Mouse (Mus musculus): ENCODE results near the gene Plekhm3. TPM values are rescaled to one million over a fixed set of nuclear protein-coding genes. Genes with fewer than 3 reads are reported as not detected.

Gene Plekhm3
- polyA plus RNA-seq, 1 experiment from 2014 or later = 2.2 TPM

DNA sequence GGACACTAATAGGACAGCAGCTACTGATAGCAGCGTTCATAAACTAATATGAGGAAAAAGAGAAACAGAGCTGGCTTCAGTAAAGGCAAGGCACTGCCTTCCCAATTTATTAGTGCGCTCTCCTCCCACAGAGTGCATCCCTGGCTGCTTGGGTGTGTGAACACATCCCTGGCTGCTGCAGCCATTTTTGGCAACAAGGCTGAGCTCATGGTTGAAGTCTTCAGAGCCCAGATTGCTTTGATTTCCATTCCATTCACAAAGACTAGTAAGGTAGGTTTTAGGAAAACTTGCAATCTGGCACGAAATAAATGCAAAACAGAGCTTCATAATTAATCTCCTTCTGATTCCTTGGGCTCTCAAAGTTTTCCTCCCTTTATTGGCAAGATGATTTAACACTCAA, 71.3 kb downstream of the Plekhm3 start:
- Histone ChIP-seq H3K9me3 (ENCODE audit: control insufficient read depth, low read length) (no peaks in the 10 kb centered on the region), H3K27me3 (ENCODE audit: control insufficient read depth, insufficient read depth, low read length) (no peaks in the 10 kb centered on the region), H3K27ac (replicated peaks) (0 out of 2 replicates have a peak overlapping the region, but pooled peaks have one; percentile 4), H3K4me2 (replicated peaks; ENCODE audit: low read depth) (no peak overlapping the region), H3K4me3 (ENCODE audit: low read depth, low read length) (no peak overlapping the region), H3K36me3 (ENCODE audit: control insufficient read depth, insufficient read depth, low read length) (no peaks in the 10 kb centered on the region; the same call in 1 of the 2 replicates), H3K9ac (ENCODE audit: low read length) (no peak overlapping the region), H3K4me1 (replicated peaks; ENCODE audit: control insufficient read depth, insufficient read depth) (no peaks in the 10 kb centered on the region)
- WGBS = 63% methylated on average over 3 of the region's 3 CpGs
- ATAC-seq (ENCODE audit: low FRiP score, low TSS enrichment) (no peak), DNase-seq (ENCODE audit: low spot score) (no peak)
- no peak for TF ChIP-seq CTCF (IDR thresholded peaks at IDR 0.05; ENCODE audit: low read depth)
- no peak for TF ChIP-seq EP300 (optimal IDR thresholded peaks at IDR 0.05)

DNA sequence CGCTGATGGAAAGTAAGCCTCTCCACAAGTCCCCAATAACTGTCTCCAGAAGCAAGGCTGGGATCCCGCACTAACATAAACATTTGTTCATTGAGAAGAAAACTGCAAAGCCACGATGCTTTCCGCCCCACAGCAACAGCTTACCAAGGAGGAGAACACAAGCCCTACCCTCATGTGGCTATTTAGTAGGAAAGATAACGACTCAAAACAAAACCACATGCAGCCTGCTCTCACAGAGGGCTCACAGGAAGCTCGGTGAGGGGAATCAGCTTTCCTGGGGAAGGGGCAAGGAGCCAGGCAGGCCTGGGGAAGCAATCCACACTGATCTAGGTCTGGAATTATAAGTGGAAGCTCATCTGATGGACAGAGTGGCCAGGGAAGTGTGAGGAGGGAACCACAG, 72.6 kb downstream of the Plekhm3 start:
- Histone ChIP-seq H3K4me3 (ENCODE audit: low read depth, low read length) (no peak overlapping the region), H3K36me3 (ENCODE audit: control insufficient read depth, insufficient read depth, low read length) (no peaks in the 10 kb centered on the region; the same call in 1 of the 2 replicates), H3K4me1 (replicated peaks; ENCODE audit: control insufficient read depth, insufficient read depth) (no peaks in the 10 kb centered on the region), H3K9me3 (ENCODE audit: control insufficient read depth, low read length) (no peaks in the 10 kb centered on the region), H3K27ac (replicated peaks) (no peak overlapping the region), H3K27me3 (ENCODE audit: control insufficient read depth, insufficient read depth, low read length) (no peaks in the 10 kb centered on the region), H3K9ac (ENCODE audit: low read length) (no peak overlapping the region), H3K4me2 (replicated peaks; ENCODE audit: low read depth) (no peak overlapping the region)
- TF ChIP-seq EP300 (optimal IDR thresholded peaks at IDR 0.05) (no peak), CTCF (IDR thresholded peaks at IDR 0.05; ENCODE audit: low read depth) (no peak)
- WGBS = 37% methylated on average over 6 of the region's 6 CpGs
- ATAC-seq (ENCODE audit: low FRiP score, low TSS enrichment) (no peak), DNase-seq (ENCODE audit: low spot score) (no peak)

DNA sequence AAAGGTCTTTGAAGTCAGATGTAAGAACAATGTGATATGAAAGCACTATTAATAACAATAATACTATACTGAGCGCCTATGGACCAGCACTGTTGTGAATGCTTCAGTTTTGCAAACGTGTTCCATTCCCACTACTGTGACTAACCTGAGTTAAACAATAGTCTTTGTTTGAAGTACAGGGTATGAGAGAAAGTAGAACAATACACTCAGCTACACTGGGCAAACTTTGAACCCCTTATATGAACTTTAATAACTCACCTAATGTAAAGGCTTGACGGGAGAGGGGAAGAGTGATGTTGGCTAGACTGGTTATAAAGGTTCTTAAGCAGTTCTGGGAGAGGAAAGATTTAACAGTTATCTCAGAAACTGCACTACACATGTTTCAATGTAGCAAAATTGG, 76.0 kb downstream of the Plekhm3 start:
- TF ChIP-seq CTCF (IDR thresholded peaks at IDR 0.05; ENCODE audit: low read depth) = no peak
- TF ChIP-seq EP300 (optimal IDR thresholded peaks at IDR 0.05) = no peak
- ATAC-seq (ENCODE audit: low FRiP score, low TSS enrichment) (peak; percentile 63), DNase-seq (ENCODE audit: low spot score) (no peak)
- H3K27me3 ChIP-seq (ENCODE audit: control insufficient read depth, insufficient read depth, low read length) = no peaks in the 10 kb centered on the region
- no peak overlapping the region for H3K9ac ChIP-seq (ENCODE audit: low read length)
- H3K27ac ChIP-seq (replicated peaks) = no peak overlapping the region
- H3K4me3 ChIP-seq (ENCODE audit: low read depth, low read length) = no peak overlapping the region
- H3K36me3 ChIP-seq (ENCODE audit: control insufficient read depth, insufficient read depth, low read length) = no peaks in the 10 kb centered on the region; the same call in 1 of the 2 replicates
- 64% methylated on average over 3 of the region's 3 CpGs for WGBS
- H3K4me1 ChIP-seq (replicated peaks; ENCODE audit: control insufficient read depth, insufficient read depth) = no peaks in the 10 kb centered on the region
- H3K4me2 ChIP-seq (replicated peaks; ENCODE audit: low read depth) = no peak overlapping the region
- H3K9me3 ChIP-seq (ENCODE audit: control insufficient read depth, low read length) = no peaks in the 10 kb centered on the region

DNA sequence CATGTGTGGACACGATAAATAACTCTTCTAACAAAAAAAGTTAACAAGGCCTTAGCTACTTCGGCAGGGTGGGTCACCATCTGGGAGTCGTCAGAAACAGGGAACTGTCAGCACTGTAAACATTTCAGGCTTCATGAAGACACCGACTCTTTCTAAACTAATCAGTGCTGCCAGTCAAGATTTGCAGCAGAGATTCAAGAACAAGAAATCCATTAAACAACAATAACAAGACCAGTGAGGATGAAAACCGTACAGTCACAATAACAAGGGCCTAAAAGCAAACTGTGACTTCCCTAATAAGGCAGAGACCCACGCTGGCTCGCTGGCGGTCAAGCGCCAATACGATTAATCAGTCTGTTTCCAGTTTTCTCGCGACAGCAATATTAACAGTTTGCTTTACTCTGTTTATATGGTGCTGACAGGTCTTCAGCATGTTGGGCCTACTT, 77.8 kb downstream of the Plekhm3 start:
- H3K9ac ChIP-seq (ENCODE audit: low read length) = no peak overlapping the region
- no peaks in the 10 kb centered on the region for H3K9me3 ChIP-seq (ENCODE audit: control insufficient read depth, low read length)
- no peaks in the 10 kb centered on the region for H3K4me1 ChIP-seq (replicated peaks; ENCODE audit: control insufficient read depth, insufficient read depth)
- H3K27me3 ChIP-seq (ENCODE audit: control insufficient read depth, insufficient read depth, low read length) = no peaks in the 10 kb centered on the region
- H3K4me2 ChIP-seq (replicated peaks; ENCODE audit: low read depth) = no peak overlapping the region
- H3K36me3 ChIP-seq (ENCODE audit: control insufficient read depth, insufficient read depth, low read length) = no peaks in the 10 kb centered on the region; the same call in 1 of the 2 replicates
- no peak for DNase-seq (ENCODE audit: low spot score)
- H3K27ac ChIP-seq (replicated peaks) = no peak overlapping the region
- no peak for TF ChIP-seq EP300 (optimal IDR thresholded peaks at IDR 0.05)
- no peak for TF ChIP-seq CTCF (IDR thresholded peaks at IDR 0.05; ENCODE audit: low read depth)
- H3K4me3 ChIP-seq (ENCODE audit: low read depth, low read length) = no peak overlapping the region
- 0 out of 2 replicates have a peak, but pooled peaks have one; percentile 33 for ATAC-seq (ENCODE audit: low FRiP score, low TSS enrichment)
- WGBS = 23% methylated on average over 12 of the region's 12 CpGs

DNA sequence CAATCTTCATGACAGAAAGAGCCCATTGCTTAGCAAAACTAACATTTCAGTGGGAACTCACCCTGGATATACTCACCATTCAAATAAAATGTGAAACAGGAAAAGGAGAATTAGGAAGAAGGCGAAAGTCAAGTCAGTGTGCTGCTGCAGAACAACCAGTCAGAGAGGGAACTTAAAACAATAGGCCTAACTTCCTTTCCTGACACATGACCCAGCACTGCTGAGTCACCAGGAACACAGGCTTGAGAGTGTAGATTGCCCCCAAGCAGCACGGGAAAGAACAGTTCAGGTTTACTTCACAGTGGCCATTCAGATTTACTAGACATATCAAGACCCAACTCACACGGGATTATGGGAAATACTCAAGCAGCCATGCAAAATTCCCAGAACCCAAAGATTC, 80.3 kb downstream of the Plekhm3 start:
- H3K4me1 ChIP-seq (replicated peaks; ENCODE audit: control insufficient read depth, insufficient read depth) = no peaks in the 10 kb centered on the region
- TF ChIP-seq EP300 (optimal IDR thresholded peaks at IDR 0.05) = no peak
- no peak for TF ChIP-seq CTCF (IDR thresholded peaks at IDR 0.05; ENCODE audit: low read depth)
- no peak overlapping the region for H3K4me2 ChIP-seq (replicated peaks; ENCODE audit: low read depth)
- DNase-seq (ENCODE audit: low spot score) (peak; percentile 38), ATAC-seq (ENCODE audit: low FRiP score, low TSS enrichment) (peak; percentile 66; the same call in 1 of the 2 replicates)
- no peaks in the 10 kb centered on the region for H3K9me3 ChIP-seq (ENCODE audit: control insufficient read depth, low read length)
- H3K27ac ChIP-seq (replicated peaks) = no peak overlapping the region
- H3K4me3 ChIP-seq (ENCODE audit: low read depth, low read length) = no peak overlapping the region
- WGBS = 52% methylated on average over 3 of the region's 3 CpGs
- H3K27me3 ChIP-seq (ENCODE audit: control insufficient read depth, insufficient read depth, low read length) = no peaks in the 10 kb centered on the region
- no peaks in the 10 kb centered on the region for H3K36me3 ChIP-seq (ENCODE audit: control insufficient read depth, insufficient read depth, low read length)
- no peak overlapping the region for H3K9ac ChIP-seq (ENCODE audit: low read length)

DNA sequence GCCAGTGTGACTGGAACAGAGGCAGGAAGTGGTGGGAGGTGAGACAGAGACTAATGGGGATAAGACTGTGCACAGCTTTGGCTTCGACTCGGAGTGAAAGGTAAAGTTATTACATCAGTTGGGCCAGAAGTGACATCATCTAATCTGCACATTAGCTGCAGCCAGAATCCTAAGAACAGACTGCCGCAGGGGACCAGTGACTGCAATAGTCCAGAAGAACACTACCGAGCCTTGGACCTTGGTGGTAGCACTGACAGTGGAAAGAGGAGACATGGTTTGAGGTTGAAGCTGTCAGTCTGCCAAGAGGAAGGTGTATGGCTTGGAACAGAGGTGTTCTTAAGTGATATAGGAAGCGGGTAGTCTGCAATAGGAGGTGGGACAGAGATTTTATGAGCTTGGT, 80.9 kb downstream of the Plekhm3 start:
- DNase-seq (ENCODE audit: low spot score) = no peak
- Histone ChIP-seq H3K4me1 (replicated peaks; ENCODE audit: control insufficient read depth, insufficient read depth) (no peaks in the 10 kb centered on the region), H3K36me3 (ENCODE audit: control insufficient read depth, insufficient read depth, low read length) (no peaks in the 10 kb centered on the region), H3K9me3 (ENCODE audit: control insufficient read depth, low read length) (no peaks in the 10 kb centered on the region), H3K4me3 (ENCODE audit: low read depth, low read length) (no peak overlapping the region), H3K27me3 (ENCODE audit: control insufficient read depth, insufficient read depth, low read length) (no peaks in the 10 kb centered on the region), H3K27ac (replicated peaks) (no peak overlapping the region), H3K9ac (ENCODE audit: low read length) (no peak overlapping the region), H3K4me2 (replicated peaks; ENCODE audit: low read depth) (no peak overlapping the region)
- TF ChIP-seq CTCF (IDR thresholded peaks at IDR 0.05; ENCODE audit: low read depth) (no peak), EP300 (optimal IDR thresholded peaks at IDR 0.05) (no peak)
- 67% methylated on average over 5 of the region's 5 CpGs for WGBS
- no peak for ATAC-seq (ENCODE audit: low FRiP score, low TSS enrichment)
